Mouse (Mus musculus) liver, adult 2 months (tissue): ENCODE results near the gene Rtp4.

Experiments used
- CTCF ChIP-seq: fragments of 200-500 bp; IDR thresholded peaks from 2 replicates; pipeline ENCODE4 v1.5.1; 2011; ENCODE audit warnings: low read depth, low read length, control low read depth
- POLR2A ChIP-seq: fragments of 200-500 bp; IDR thresholded peaks from 2 replicates; pipeline ENCODE4 v1.6.1; 2011; ENCODE audit warnings: low read length, control low read depth; ENCODE audit not compliant: insufficient read depth; ENCODE audit errors: extremely low read depth

- TF ChIP-seq POLR2A (no peak), CTCF (no peak)
Measured at GRCm38 (mm10) chr16:23516606-23517005, 3.5 kb upstream of the Rtp4 start.
